8 mouse cellular contexts compared by ENCODE assay signal in the genomic region with DNA sequence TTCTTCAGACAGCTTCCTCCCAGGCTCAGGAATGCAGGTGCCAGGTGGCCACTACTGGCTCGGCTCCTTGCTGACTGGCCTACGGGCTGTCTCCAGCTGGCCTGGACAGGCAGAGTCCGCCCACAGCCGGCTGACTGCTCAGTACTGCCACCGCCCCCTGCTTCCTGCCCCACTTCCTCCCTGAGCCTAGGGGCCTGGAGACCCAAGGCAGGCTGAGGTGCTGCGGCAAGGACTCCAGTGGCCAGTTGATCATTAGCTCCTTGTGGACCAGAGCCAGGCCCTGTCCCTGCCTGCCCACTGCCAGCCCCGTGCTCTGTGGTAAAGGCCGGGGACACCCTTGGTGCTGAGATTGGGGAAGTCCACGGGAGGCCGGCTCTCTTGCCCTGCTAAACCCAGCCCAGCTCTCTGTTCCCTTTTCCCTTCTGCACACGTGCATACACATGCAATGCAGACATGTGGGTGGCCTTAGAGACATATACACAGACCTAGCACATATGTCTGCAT. TPM values are rescaled to one million over a fixed set of nuclear protein-coding genes. Genes with fewer than 3 reads are reported as not detected.
A peak's percentile ranks its signal among the peaks of the same experiment; 100 is the strongest.
DNase-seq lines count a peak whose midpoint lies in the region; ATAC-seq and TF ChIP-seq lines count a peak whose summit lies in the region.

No protein-coding gene starts in this region.

- peaks cover 3% of the 10 kb centered on the region for H3K4me1 ChIP-seq in cortical plate, adult 2 months (ENCODE audit: control insufficient read depth, insufficient read depth, low read length)
- H3K4me1 ChIP-seq in limb, embryonic 13.5 days = peaks cover 7% of the 10 kb centered on the region
- no peaks in the 10 kb centered on the region for H3K4me1 ChIP-seq in midbrain, embryonic 15.5 days
- H3K4me1 ChIP-seq in stomach, embryonic 16.5 days (ENCODE audit: control insufficient read depth, insufficient read depth, low read length) = peaks cover 13% of the 10 kb centered on the region; the same call in 1 of the 2 replicates

- H3K4me2 ChIP-seq in limb, embryonic 13.5 days (replicated peaks) = peak overlapping the region; percentile 11; the same call in 1 of the 2 replicates
- H3K4me2 ChIP-seq in midbrain, embryonic 15.5 days = no peak overlapping the region
- H3K4me2 ChIP-seq in stomach, embryonic 16.5 days (ENCODE audit: low read depth, low read length) = 0 out of 2 replicates have a peak overlapping the region, but pooled peaks have one; percentile 40

- no peak for TF ChIP-seq POLR2A in cortical plate, adult 2 months (IDR thresholded peaks at IDR 0.05; ENCODE audit: extremely low read depth, insufficient read depth, low read length)

- no peaks in the 10 kb centered on the region for H3K36me3 ChIP-seq in limb, embryonic 13.5 days
- no peaks in the 10 kb centered on the region for H3K36me3 ChIP-seq in midbrain, embryonic 15.5 days (replicated peaks)
- no peaks in the 10 kb centered on the region for H3K36me3 ChIP-seq in stomach, embryonic 16.5 days (ENCODE audit: control insufficient read depth, insufficient read depth, low read length)

- peak overlapping the region; percentile 74 for H3K27ac ChIP-seq in cortical plate, adult 2 months (ENCODE audit: insufficient read depth, low read length)
- H3K27ac ChIP-seq in limb, embryonic 13.5 days = peak overlapping the region; percentile 55; the same call in 1 of the 2 replicates
- peak overlapping the region; percentile 39; the same call in 1 of the 2 replicates for H3K27ac ChIP-seq in midbrain, embryonic 15.5 days
- peak overlapping the region; percentile 79 for H3K27ac ChIP-seq in stomach, embryonic 16.5 days (ENCODE audit: low read length)

- no peaks in the 10 kb centered on the region for H3K9me3 ChIP-seq in limb, embryonic 13.5 days
- no peaks in the 10 kb centered on the region for H3K9me3 ChIP-seq in midbrain, embryonic 15.5 days
- H3K9me3 ChIP-seq in stomach, embryonic 16.5 days (replicated peaks; ENCODE audit: control insufficient read depth, low read length) = no peaks in the 10 kb centered on the region

- peak; percentile 60 for DNase-seq in ovary, postnatal 36 days (ENCODE audit: low spot score)
- DNase-seq in ovary, postnatal 14 days (ENCODE audit: low spot score) = no peak
- DNase-seq in heart, adult 8-10 months (ENCODE audit: low spot score) = peak; percentile 84
- peak; percentile 96 for DNase-seq in kidney, adult 18-20 months

- ATAC-seq in limb, embryonic 13.5 days (ENCODE audit: low FRiP score, low read depth) = no peak
- no peak for ATAC-seq in midbrain, embryonic 15.5 days (replicated peaks)
- ATAC-seq in stomach, embryonic 16.5 days (ENCODE audit: insufficient read depth, low FRiP score) = peak; percentile 78

- WGBS in limb, embryonic 13.5 days = 37% methylated on average over 11 of the region's 11 CpGs
- WGBS in midbrain, embryonic 15.5 days = 60% methylated on average over 11 of the region's 11 CpGs
- WGBS in stomach, embryonic 16.5 days = 35% methylated on average over 11 of the region's 11 CpGs

- no peaks in the 10 kb centered on the region for H3K27me3 ChIP-seq in limb, embryonic 13.5 days
- H3K27me3 ChIP-seq in midbrain, embryonic 15.5 days (replicated peaks) = no peaks in the 10 kb centered on the region
- H3K27me3 ChIP-seq in stomach, embryonic 16.5 days (ENCODE audit: control insufficient read depth, insufficient read depth, low read length) = no peaks in the 10 kb centered on the region

- peak overlapping the region; percentile 23 for H3K4me3 ChIP-seq in cortical plate, adult 2 months (ENCODE audit: insufficient read depth, low read length)
- H3K4me3 ChIP-seq in limb, embryonic 13.5 days = 0 out of 2 replicates have a peak overlapping the region, but pooled peaks have one; percentile 18
- H3K4me3 ChIP-seq in midbrain, embryonic 15.5 days = no peak overlapping the region
- peak overlapping the region; percentile 28 for H3K4me3 ChIP-seq in stomach, embryonic 16.5 days (replicated peaks; ENCODE audit: low read length)

- H3K9ac ChIP-seq in limb, embryonic 13.5 days = peak overlapping the region; percentile 35; the same call in 1 of the 2 replicates
- no peak overlapping the region for H3K9ac ChIP-seq in midbrain, embryonic 15.5 days
- peak overlapping the region; percentile 55 for H3K9ac ChIP-seq in stomach, embryonic 16.5 days (ENCODE audit: low read length)

- TF ChIP-seq CTCF in cortical plate, adult 2 months (IDR thresholded peaks at IDR 0.05; ENCODE audit: extremely low read depth, insufficient read depth, low read length) = no peak

RNA-seq across cellular contexts. Expression of gene Sh3tc1, which starts 10.8 kb away (rescaled TPM):
- polyA plus RNA-seq in cortical plate, adult 2 months (2012; rRNA removed) = 1.2 and 1.4 TPM in 2 replicates
- 1 to 10 TPM; 6.5 to 9.1 (median 7.9) TPM for total RNA-seq in heart, adult 8-10 months (2022)
- polyA plus RNA-seq in limb, embryonic 13.5 days (2015; fragmentation: Nextera tagmentation; extraction: Ambion mirVana) = 5.1 and 5.3 TPM in 2 replicates
- polyA plus RNA-seq in midbrain, embryonic 15.5 days (2015; fragmentation: Nextera tagmentation; extraction: Ambion mirVana) = 2.5 and 3.5 TPM in 2 replicates
- polyA plus RNA-seq in stomach, embryonic 16.5 days (2015; fragmentation: Nextera tagmentation; extraction: Ambion mirVana) = 6.2 and 9.1 TPM in 2 replicates

RNA-seq across cellular contexts. Expression of gene Ablim2, which starts 28.7 kb away (rescaled TPM):
- 145 and 176 TPM in 2 replicates for polyA plus RNA-seq in cortical plate, adult 2 months (2012; rRNA removed)
- total RNA-seq in heart, adult 8-10 months (2022) = 10 to 100 TPM; 18.5 to 28.5 (median 20.9) TPM
- 1.1 and 1.8 TPM in 2 replicates for polyA plus RNA-seq in limb, embryonic 13.5 days (2015; fragmentation: Nextera tagmentation; extraction: Ambion mirVana)
- polyA plus RNA-seq in midbrain, embryonic 15.5 days (2015; fragmentation: Nextera tagmentation; extraction: Ambion mirVana) = 21.3 and 25.7 TPM in 2 replicates
- polyA plus RNA-seq in stomach, embryonic 16.5 days (2015; fragmentation: Nextera tagmentation; extraction: Ambion mirVana) = 3.5 and 4.3 TPM in 2 replicates

RNA-seq across cellular contexts. Expression of gene Htra3, which starts 49.4 kb away (rescaled TPM):
- 6.5 and 6.9 TPM in 2 replicates for polyA plus RNA-seq in cortical plate, adult 2 months (2012; rRNA removed)
- total RNA-seq in heart, adult 8-10 months (2022) = 10 to 100 TPM; 70.4 to 85.8 (median 82.5) TPM
- polyA plus RNA-seq in limb, embryonic 13.5 days (2015; fragmentation: Nextera tagmentation; extraction: Ambion mirVana) = 19.4 and 20.1 TPM in 2 replicates
- 14.9 and 15.2 TPM in 2 replicates for polyA plus RNA-seq in midbrain, embryonic 15.5 days (2015; fragmentation: Nextera tagmentation; extraction: Ambion mirVana)
- 67.7 and 77.5 TPM in 2 replicates for polyA plus RNA-seq in stomach, embryonic 16.5 days (2015; fragmentation: Nextera tagmentation; extraction: Ambion mirVana)
